Mouse (Mus musculus) lung, embryonic 15.5 days (tissue): ENCODE results near the gene Ttyh1. TPM values are rescaled to one million over a fixed set of nuclear protein-coding genes. Genes with fewer than 3 reads are reported as not detected.

Source experiments
- ATAC-seq: fragments of 200-750 bp; cut with Nextera tagmentation; 2 replicates; pipeline ENCODE4 v1.8.0; 2017; ENCODE audit warnings: moderate number of reproducible peaks, borderline replicate concordance; ENCODE audit not compliant: low FRiP score, low TSS enrichment; ENCODE audit errors: extremely low read depth
- H3K27ac ChIP-seq: fragments of 300-500 bp; sonication (generic); 2 replicates; pipeline ENCODE4 v1.5.1; 2015; ENCODE audit warnings: moderate library complexity, mild to moderate bottlenecking, inconsistent platforms
- H3K27me3 ChIP-seq: fragments of 300-500 bp; sonication (generic); 2 replicates; pipeline ENCODE4 v1.6.1; 2015; ENCODE audit warnings: inconsistent platforms
- H3K36me3 ChIP-seq: fragments of 300-500 bp; sonication (generic); 2 replicates; pipeline ENCODE4 v1.6.1; 2015; ENCODE audit warnings: inconsistent platforms
- H3K4me1 ChIP-seq: fragments of 300-500 bp; sonication (generic); 2 replicates; pipeline ENCODE4 v1.6.1; 2015; ENCODE audit warnings: inconsistent platforms
- H3K4me2 ChIP-seq: fragments of 300-500 bp; sonication (generic); 2 replicates; pipeline ENCODE4 v1.6.1; 2015; ENCODE audit warnings: inconsistent platforms, mild to moderate bottlenecking, moderate library complexity
- H3K4me3 ChIP-seq: fragments of 300-500 bp; sonication (generic); 2 replicates; pipeline ENCODE4 v1.5.1; 2015; ENCODE audit warnings: mild to moderate bottlenecking, inconsistent platforms
- H3K9ac ChIP-seq: fragments of 300-500 bp; sonication (generic); 2 replicates; pipeline ENCODE4 v1.6.1; 2015; ENCODE audit warnings: inconsistent platforms
- H3K9me3 ChIP-seq: fragments of 300-500 bp; sonication (generic); 2 replicates; pipeline ENCODE4 v1.6.1; 2016; ENCODE audit warnings: inconsistent platforms
- WGBS: fragments of 180-500 bp; shearing (Covaris S2); methylation state at CpG from one replicate; pipeline ENCODE4 v1.1.7; 2015; 5-methylcytosine and 5-hydroxymethylcytosine counted together
- polyA plus RNA-seq: library from polyadenylated mRNA; unstranded; fragments of >200 nt; fragmentation: Nextera tagmentation; extraction: Ambion mirVana; gene quantifications from 2 replicates; pipeline ENCODE4 v1.2.1, GENCODE M21; 2015

The Ttyh1 gene
- polyA plus RNA-seq, 1 experiment from 2014 or later, result 2.2 TPM

DNA sequence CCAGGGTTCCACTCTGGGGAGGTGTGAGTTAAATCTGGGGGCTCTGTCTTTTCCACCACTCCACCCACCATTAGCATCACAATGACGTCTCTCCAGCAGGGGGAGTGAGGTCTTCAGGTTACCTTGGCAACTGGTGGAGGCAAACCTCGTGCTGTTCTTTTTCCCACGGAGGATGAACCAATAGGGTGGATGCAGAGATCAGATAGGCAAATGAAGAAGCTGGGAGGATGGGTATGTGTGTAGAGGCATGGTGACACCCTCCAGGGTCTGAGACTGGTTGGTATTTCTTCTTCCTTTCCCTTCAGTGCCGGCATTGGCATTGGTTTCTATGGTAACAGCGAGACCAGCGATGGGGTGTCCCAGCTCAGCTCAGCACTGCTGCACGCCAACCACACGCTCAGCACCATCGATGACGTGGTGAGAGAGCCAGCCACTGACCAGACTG is 5.1 kb downstream of the Ttyh1 start:
- Histone ChIP-seq H3K36me3 (no peaks in the 10 kb centered on the region), H3K27me3 (peaks cover 22% of the 10 kb centered on the region), H3K27ac (no peak overlapping the region), H3K4me3 (no peak overlapping the region), H3K4me1 (peaks cover 10% of the 10 kb centered on the region; the same call in 1 of the 2 replicates), H3K9me3 (no peaks in the 10 kb centered on the region), H3K4me2 (0 out of 2 replicates have a peak overlapping the region, but pooled peaks have one; percentile 26), H3K9ac (no peak overlapping the region)
- WGBS, result under 1% methylated on average over 10 of the region's 10 CpGs
- no peak for ATAC-seq

DNA sequence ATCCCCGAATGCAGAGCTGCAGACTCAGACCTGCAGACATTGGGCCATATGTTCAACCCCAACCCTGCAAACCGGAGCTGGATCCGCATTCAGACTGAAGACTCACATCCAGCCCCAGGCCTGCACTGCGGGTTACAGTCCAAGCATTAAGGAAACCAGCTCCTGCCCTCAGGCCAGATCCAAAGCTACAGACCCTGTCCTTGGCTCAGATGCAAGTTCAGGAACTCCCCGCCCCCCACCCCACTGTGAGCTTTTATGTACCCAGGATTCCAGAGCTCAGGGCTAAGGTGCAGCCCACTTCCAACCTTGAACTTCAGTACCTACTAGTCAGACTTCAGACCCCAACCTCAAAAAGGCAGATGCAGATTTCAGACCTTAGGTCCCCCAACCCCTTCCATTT is 5.6 kb downstream of the Ttyh1 start:
- H3K4me3 ChIP-seq, result no peak overlapping the region
- no peak overlapping the region for H3K9ac ChIP-seq
- WGBS, result 24% methylated on average over 5 of the region's 5 CpGs
- no peak overlapping the region for H3K4me2 ChIP-seq
- ATAC-seq, result no peak
- H3K27ac ChIP-seq, result no peak overlapping the region
- peaks cover 6% of the 10 kb centered on the region; the same call in 1 of the 2 replicates for H3K4me1 ChIP-seq
- no peaks in the 10 kb centered on the region for H3K36me3 ChIP-seq
- peaks cover 17% of the 10 kb centered on the region for H3K27me3 ChIP-seq
- no peaks in the 10 kb centered on the region for H3K9me3 ChIP-seq

DNA sequence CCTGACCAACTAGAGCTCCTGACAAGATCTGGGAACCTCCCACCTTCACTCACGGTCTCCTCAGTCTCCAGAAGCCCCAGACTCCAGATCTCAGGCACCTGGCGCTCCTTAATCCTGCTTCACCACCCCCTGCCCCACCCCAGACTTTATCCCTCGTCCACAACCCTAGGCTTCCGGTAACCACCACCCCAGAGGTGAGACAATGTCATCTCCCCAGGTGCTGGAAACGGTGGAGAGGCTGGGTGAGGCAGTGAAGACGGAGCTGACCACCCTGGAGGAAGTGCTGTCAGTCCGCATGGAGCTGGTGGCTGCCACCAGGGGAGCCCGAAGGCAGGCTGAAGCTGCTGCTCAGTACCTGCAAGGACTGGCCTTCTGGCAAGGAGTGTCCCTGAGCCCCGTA is 6.1 kb downstream of the Ttyh1 start:
- Histone ChIP-seq H3K9ac (no peak overlapping the region), H3K27ac (no peak overlapping the region), H3K9me3 (no peaks in the 10 kb centered on the region), H3K4me2 (no peak overlapping the region), H3K36me3 (no peaks in the 10 kb centered on the region), H3K4me3 (no peak overlapping the region), H3K4me1 (peaks cover 6% of the 10 kb centered on the region; the same call in 1 of the 2 replicates), H3K27me3 (peaks cover 12% of the 10 kb centered on the region)
- WGBS, result 22% methylated on average over 9 of the region's 9 CpGs
- ATAC-seq, result no peak

DNA sequence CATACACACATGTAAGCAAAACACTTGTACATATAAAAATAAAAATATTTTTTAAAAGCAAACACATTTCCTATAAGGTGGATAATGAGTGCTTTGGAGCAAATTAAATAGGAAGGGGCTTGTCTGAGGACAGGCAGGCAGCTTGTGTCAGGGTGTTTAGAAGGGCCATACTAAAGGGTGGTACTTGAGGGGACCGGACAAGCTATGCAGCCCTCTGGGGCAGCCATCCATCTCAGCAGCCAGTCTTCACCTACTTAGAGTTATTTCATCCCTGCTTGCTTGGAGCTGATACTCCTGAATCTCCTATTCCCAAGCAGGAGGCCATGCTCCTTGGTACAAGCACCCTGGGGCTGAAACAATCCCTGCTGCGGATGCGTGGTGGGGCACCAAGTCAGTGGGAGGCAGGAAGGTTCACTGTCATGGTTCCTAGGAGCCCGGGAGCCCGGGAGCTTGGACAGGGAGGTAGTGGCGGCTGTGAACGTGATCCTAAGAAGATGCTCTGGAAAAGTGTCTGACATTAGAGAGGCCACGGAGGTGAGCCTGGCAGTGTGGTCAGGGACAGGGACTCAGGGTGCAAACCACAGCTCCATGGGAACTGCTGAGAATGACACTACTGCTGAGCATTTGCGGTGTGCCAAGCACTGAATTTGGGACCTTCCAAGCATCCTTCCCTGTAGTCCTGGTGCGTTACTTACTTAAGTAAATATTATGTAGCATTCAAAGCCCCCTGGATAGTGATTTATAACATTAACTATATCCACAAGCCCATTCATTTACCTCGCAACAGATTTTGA is 8.0 kb downstream of the Ttyh1 start:
- H3K4me1 ChIP-seq, result peaks cover 14% of the 10 kb centered on the region; the same call in 1 of the 2 replicates
- 80% methylated on average over 11 of the region's 11 CpGs for WGBS
- no peak overlapping the region for H3K27ac ChIP-seq
- no peak for ATAC-seq
- H3K9me3 ChIP-seq, result no peaks in the 10 kb centered on the region
- H3K4me2 ChIP-seq, result no peak overlapping the region
- no peak overlapping the region for H3K4me3 ChIP-seq
- H3K9ac ChIP-seq, result no peak overlapping the region
- H3K27me3 ChIP-seq, result no peaks in the 10 kb centered on the region
- no peaks in the 10 kb centered on the region for H3K36me3 ChIP-seq

DNA sequence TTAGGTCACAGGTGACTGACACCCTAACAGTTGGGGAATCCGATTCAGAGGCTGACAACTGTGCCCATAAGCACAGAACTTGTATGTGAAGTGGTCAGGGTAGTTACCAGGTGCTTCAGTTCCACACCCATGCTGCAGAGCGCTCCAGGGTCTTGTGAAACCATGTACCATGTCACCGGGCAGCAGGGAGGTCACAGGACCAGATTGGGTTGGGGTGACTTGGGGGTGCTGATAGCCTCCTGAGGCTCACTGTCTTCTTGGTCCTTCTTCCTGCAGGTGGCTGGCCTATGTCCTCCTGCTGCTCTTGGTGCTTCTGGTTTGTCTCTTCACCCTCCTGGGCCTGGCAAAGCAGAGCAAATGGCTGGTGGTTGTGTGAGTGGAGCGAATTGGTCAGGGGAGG is 8.7 kb downstream of the Ttyh1 start:
- Histone ChIP-seq H3K27me3 (no peaks in the 10 kb centered on the region), H3K9me3 (no peaks in the 10 kb centered on the region), H3K36me3 (no peaks in the 10 kb centered on the region), H3K9ac (no peak overlapping the region), H3K4me3 (no peak overlapping the region), H3K4me2 (no peak overlapping the region), H3K27ac (no peak overlapping the region), H3K4me1 (peaks cover 14% of the 10 kb centered on the region; the same call in 1 of the 2 replicates)
- 79% methylated on average over 4 of the region's 4 CpGs for WGBS
- ATAC-seq, result no peak

DNA sequence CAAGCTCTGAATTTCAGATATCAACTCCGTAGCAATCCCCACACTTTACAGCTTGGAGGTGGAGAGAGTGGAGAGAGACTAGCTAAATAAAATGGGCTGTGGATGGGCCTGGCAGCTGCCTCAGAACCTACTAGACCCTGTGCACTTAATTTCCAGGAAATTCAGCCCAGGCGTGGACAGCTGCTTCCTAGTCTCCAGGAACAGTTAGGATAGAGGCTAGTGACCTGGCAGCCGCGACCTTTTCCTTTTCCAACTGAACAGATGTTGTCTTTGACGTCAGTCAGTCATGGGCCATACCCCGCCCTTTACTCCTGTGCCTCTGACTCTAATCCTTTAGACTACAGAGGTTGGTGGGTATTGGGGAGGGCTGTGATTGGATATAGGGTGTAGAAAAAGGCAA is 9.7 kb downstream of the Ttyh1 start:
- 42% methylated on average over 6 of the region's 6 CpGs for WGBS
- ATAC-seq, result no peak
- H3K4me1 ChIP-seq, result peaks cover 14% of the 10 kb centered on the region; the same call in 1 of the 2 replicates
- no peak overlapping the region for H3K27ac ChIP-seq
- H3K9ac ChIP-seq, result no peak overlapping the region
- no peaks in the 10 kb centered on the region for H3K27me3 ChIP-seq
- no peak overlapping the region for H3K4me2 ChIP-seq
- no peak overlapping the region for H3K4me3 ChIP-seq
- no peaks in the 10 kb centered on the region for H3K9me3 ChIP-seq
- H3K36me3 ChIP-seq, result no peaks in the 10 kb centered on the region

DNA sequence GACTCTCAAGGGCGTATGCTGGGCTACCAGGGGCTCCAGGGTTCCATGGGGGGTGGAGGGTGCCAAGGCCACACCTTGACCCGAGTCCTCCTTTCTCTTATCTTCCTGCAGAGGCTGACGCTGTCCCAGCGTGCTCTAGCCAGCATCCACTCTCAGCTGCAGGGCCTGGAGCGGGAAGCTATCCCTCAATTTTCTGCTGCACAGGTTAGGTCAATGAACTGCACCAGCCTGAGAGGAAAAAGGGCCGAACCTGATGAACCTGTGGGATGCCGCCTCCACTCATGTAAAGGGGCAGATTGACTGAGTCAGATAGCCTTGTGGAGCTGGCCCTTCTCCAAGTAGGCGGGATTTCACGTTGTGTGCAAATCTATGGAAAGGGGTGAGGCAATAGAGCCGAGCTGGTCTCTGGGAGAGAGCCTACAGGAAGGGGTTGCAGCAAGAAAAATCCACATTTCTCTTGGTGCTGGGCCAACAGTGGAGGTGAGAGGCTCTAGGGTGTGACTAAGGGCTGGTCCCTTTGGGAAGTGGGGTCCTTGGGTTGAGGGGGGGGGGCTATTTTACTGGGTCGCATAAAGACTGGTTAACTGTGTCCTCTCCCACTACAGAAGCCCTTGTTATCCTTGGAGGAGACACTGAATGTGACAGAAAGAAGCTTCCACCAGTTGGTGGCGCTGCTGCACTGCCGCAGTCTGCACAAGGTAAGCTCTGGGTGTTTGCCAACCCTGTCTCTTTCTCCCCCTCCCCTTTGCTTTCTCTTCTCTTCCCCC is 11.7 kb downstream of the Ttyh1 start:
- Histone ChIP-seq H3K9ac (0 out of 2 replicates have a peak overlapping the region, but pooled peaks have one; percentile 10), H3K4me3 (no peak overlapping the region), H3K4me2 (no peak overlapping the region), H3K4me1 (peaks cover 14% of the 10 kb centered on the region), H3K9me3 (no peaks in the 10 kb centered on the region), H3K36me3 (no peaks in the 10 kb centered on the region), H3K27ac (no peak overlapping the region), H3K27me3 (no peaks in the 10 kb centered on the region)
- peak; percentile 48 for ATAC-seq
- WGBS, result 28% methylated on average over 13 of the region's 13 CpGs

DNA sequence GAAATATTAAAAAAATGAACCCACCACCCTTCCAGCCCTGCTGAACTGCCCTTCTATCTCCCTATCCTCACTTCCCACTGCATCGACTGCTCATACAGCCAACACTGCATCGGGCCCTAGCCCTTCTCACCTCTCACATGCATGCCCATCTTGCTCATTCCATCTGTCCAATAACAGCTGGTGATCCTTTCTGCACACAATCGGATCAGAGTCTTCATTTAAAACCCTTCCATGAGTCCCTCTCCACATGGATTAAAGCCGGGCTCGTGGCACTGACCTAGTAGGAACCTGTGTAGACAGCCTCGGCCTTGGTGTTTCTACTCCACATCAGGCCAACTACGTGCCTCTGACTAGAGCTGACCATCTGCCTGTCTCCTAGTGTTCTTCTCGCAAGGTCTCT is 12.8 kb downstream of the Ttyh1 start:
- peaks cover 15% of the 10 kb centered on the region for H3K4me1 ChIP-seq
- WGBS, result 82% methylated on average over 8 of the region's 8 CpGs
- no peak overlapping the region for H3K9ac ChIP-seq
- H3K27me3 ChIP-seq, result no peaks in the 10 kb centered on the region
- no peak overlapping the region for H3K4me2 ChIP-seq
- H3K36me3 ChIP-seq, result no peaks in the 10 kb centered on the region
- no peak overlapping the region for H3K27ac ChIP-seq
- ATAC-seq, result no peak
- H3K9me3 ChIP-seq, result no peaks in the 10 kb centered on the region
- no peak overlapping the region for H3K4me3 ChIP-seq

DNA sequence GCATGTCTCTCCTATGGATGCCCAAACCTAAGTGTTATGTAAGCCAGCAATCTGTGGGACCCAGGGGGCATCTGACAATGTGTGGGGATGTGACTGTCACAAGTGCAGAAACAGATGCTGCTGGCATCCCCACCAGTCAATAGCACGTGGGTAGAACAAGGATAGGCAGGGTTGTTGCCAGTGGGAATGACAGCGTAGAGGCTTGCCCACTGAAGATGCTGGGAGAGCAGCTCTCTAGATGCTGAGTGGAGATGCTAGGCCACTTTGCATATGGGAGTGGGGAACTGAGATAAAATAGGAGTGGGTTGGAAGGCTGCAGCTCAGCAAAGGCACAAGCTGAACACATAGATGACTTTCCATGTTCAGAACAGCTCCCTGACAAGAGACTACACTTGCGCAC is 13.4 kb downstream of the Ttyh1 start:
- H3K27me3 ChIP-seq, result no peaks in the 10 kb centered on the region
- H3K4me3 ChIP-seq, result no peak overlapping the region
- peaks cover 15% of the 10 kb centered on the region for H3K4me1 ChIP-seq
- no peak overlapping the region for H3K4me2 ChIP-seq
- no peak for ATAC-seq
- no peaks in the 10 kb centered on the region for H3K36me3 ChIP-seq
- WGBS, result 89% methylated on average over 3 of the region's 3 CpGs
- H3K27ac ChIP-seq, result no peak overlapping the region
- H3K9ac ChIP-seq, result no peak overlapping the region
- H3K9me3 ChIP-seq, result no peaks in the 10 kb centered on the region

DNA sequence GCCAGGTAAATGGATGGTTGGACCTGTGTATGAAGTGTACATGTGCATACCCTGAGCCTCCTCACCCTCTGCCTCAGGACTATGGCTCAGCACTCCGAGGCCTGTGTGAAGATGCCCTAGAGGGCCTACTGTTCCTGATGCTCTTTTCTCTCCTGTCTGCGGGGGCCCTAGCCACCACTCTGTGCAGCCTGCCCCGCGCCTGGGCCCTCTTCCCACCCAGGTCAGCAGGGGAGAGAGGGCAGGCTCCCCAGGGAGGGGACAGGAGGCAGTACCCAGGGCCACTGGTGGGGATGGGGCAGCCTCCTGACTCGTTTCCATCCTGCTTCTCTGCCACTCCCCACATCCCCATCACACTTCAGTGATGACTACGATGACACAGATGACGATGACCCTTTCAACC is 13.8 kb downstream of the Ttyh1 start:
- 77% methylated on average over 7 of the region's 7 CpGs for WGBS

DNA sequence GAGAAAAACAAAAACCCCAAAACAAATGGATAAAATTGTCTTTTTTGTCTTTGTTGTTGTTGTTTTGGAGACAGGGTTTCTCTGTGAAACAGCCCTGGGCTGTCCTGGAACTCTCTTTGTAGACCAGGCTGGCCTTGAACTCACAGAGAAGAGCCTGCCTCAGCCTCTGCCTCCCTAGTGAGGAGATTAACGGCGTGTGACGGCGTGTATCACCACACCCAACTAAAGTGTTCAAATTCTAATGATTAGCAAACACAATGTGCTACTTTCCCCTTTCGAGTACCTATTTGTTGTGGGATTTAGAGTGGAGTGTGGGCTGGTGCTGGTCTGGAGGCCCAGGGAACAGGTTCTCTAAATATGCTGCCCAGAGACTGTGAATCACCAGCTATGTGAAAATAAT is 15.7 kb downstream of the Ttyh1 start:
- Histone ChIP-seq H3K36me3 (peaks cover 16% of the 10 kb centered on the region), H3K27me3 (no peaks in the 10 kb centered on the region), H3K9me3 (no peaks in the 10 kb centered on the region), H3K4me2 (no peak overlapping the region), H3K4me1 (peaks cover 26% of the 10 kb centered on the region), H3K4me3 (no peak overlapping the region), H3K9ac (no peak overlapping the region), H3K27ac (no peak overlapping the region)
- 78% methylated on average over 5 of the region's 5 CpGs for WGBS
- no peak for ATAC-seq

More for the DNA sequence above, 13.8 kb downstream of the Ttyh1 start:
- Histone ChIP-seq H3K27me3 (no peaks in the 10 kb centered on the region), H3K4me2 (no peak overlapping the region), H3K36me3 (no peaks in the 10 kb centered on the region), H3K9ac (no peak overlapping the region), H3K27ac (no peak overlapping the region), H3K4me3 (no peak overlapping the region), H3K4me1 (peaks cover 19% of the 10 kb centered on the region), H3K9me3 (no peaks in the 10 kb centered on the region)
- no peak for ATAC-seq

DNA sequence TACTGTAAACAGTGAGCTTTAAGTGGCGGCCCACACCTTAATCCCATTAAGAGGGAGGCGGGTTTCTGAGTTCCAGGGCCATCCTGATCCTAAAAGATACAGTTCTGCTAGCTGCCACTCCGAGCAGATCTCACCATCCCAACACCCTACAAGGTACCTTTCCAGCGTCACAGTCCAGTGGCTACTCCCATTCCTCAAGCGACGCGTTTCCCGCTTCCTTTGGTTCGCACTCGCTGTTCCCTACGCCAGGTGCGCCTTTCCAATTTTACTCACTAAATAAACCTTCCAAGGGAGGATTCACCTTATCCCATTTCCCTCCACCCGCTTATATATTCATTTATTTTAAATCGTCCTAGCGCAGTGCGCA is 17.2 kb downstream of the Ttyh1 start:
- no peaks in the 10 kb centered on the region for H3K9me3 ChIP-seq
- under 1% methylated on average over 16 of the region's 16 CpGs for WGBS
- peaks cover 31% of the 10 kb centered on the region for H3K36me3 ChIP-seq
- peak; percentile 10; the same call in 1 of the 2 replicates for ATAC-seq
- no peaks in the 10 kb centered on the region for H3K27me3 ChIP-seq
- peak overlapping the region; percentile 92 for H3K4me3 ChIP-seq
- peaks cover 20% of the 10 kb centered on the region for H3K4me1 ChIP-seq
- peak overlapping the region; percentile 73 for H3K9ac ChIP-seq
- H3K27ac ChIP-seq, result peak overlapping the region; percentile 71
- peak overlapping the region; percentile 85 for H3K4me2 ChIP-seq
